Mouse (Mus musculus) cerebellum, adult 2 months (tissue): ENCODE data around the gene Ppm1b.

Source experiments
- CTCF ChIP-seq: fragments of 200-500 bp; IDR thresholded peaks from 2 replicates; pipeline ENCODE4 v1.5.1; 2011; ENCODE audit warnings: low read depth, mild to moderate bottlenecking, control low read depth, low read length, moderate library complexity, borderline replicate concordance; ENCODE audit not compliant: insufficient read depth
- POLR2A ChIP-seq: fragments of 200-500 bp; IDR thresholded peaks from 2 replicates; pipeline ENCODE4 v1.6.1; 2011; ENCODE audit warnings: low read length, control low read depth, borderline replicate concordance; ENCODE audit not compliant: insufficient read depth

DNA sequence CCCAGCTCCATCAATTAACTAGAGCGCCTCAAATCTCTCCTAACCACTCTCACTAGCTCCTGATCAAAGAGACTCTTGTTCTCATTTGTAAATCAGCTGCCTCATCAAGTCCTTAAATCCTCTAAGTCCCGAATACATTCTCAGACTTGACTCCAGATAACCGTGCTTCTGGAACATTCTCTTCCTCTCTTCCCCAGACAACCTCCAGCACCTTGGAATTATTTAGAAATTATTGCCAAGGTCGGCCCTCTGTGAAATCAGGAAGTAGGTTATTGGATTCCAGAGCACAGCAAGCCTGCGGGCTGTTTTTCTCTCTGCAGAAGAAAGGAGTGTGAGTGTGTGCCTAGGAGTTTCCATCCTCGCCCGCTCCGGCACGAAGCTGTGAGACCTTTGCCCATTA lies 20.2 kb upstream of the Ppm1b start:
- TF ChIP-seq POLR2A: no peak
- TF ChIP-seq CTCF: no peak
